Mouse (Mus musculus) CD4-positive helper T cell, adult 2 months (primary cell): ENCODE data around the gene Rab44.

ENCODE experiments used
- DNase-seq: peaks from one replicate; pipeline ENCODE4 v3.0.0-alpha.2; 2012; ENCODE audit warnings: low read depth, missing footprints, low spot score

Gene Rab44

DNA sequence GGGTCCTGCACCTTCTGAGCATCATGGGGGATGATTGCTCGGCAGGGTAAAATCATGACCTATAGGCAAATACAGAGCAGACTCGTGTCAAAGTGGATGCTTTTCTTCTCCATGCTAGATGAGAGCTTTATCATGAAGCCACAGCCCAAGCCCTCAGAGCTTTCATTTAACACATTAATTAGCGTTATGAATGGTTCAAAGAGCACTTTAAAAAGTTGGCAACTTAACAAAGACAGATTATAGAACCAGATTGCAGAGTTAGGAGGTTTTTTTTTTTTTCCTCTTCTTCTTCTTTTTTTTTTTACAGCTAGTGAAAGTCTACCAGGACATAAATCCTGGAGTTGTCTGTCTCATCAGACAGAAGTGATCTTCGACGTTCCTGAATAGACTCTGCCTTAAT lies 15.4 kb downstream of the Rab44 start:
- no peak for DNase-seq

DNA sequence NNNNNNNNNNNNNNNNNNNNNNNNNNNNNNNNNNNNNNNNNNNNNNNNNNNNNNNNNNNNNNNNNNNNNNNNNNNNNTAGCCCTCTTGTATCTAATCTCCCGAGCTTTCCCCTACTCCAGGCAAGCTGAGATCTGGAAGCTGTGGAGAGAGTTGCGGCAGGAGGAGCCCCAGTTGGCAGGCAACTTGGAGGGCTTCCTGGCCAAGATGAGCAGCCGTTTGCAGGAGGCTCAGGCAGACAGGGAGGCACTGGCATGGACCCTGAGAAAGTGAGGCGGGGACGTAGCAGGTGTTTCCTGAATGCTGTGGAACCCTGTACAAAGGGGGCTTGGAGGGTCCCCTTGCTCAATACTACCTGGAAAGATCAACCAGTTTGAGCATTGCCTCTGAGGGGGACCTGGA lies 21.1 kb downstream of the Rab44 start:
- no peak for DNase-seq

DNA sequence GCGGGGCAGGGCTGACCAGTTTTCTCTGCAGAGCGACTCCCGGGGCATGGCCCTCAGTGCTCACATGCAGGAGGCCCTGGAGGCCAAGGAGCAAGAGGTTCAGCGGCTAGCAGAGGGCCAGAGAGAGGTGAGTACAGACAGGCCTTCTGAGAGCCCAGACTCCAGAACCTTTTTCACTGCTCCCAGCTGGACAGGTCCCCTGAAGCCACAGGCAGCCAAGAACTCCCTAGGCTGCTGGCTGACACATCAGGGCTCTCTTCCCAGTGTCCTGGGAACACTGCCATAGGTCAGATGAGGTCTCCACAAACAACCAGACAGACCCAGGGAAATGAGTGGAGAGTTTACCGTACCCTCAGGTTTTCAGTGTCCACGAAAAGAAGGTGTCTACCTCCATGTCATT lies 22.3 kb downstream of the Rab44 start:
- no peak for DNase-seq

DNA sequence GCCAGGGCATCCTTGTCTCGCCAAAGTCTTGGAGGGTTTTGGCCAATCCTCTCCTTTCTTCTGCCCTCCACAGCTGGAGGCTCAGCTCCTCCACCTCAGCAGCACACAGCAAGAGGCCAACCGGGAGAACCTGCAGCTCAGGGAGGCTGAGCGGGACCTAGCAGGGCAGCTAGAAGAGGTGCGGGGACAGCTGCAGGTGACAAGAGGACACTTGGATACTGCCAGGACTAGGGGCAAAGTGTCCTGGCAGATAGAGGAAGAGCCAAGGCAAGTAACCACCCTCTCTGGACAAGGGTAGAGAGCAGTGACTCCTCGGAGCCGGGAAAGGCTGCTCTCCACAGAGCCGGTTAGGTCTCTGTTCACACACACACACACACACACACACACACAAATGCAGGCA lies 24.0 kb downstream of the Rab44 start:
- no peak for DNase-seq

DNA sequence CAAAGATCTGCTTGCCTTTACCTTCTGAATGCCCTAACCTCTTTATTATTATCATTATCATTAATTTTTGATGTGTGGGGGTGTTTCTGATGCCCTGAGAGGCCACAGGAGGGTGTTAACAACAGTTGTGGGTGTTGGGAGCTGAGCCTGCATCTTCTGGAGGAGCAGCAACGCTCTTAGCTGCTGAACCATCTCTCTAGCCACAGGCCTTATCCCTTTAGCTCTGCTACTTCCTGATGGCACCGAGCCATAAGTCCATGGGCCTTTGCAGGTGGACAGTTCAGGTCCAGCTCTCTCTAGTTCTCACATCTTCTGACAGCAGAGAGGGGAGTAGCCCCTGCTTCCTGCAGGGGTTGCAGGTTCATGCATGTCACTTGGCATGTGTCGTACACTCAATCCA lies 27.6 kb downstream of the Rab44 start:
- no peak for DNase-seq

DNA sequence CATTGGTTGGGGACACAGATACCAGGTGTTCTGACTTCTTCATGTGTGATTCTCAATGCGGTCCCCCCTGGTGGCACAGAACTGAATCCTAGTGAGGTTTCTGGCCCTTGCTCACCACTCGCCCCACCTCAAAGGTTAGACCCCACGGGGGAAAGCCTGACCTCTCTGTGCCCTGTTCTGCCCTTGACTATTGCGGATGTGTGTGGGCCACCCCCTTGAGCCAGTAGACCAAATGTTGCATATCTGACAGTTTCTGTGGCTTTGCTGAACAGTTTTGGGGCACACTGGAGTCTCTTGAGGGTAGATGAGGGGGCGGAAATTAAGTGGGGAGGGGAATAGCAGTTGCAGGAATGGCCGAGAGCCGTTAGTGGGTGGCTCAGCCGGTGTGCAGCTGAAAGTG lies 29.3 kb downstream of the Rab44 start:
- DNase-seq, result no peak

DNA sequence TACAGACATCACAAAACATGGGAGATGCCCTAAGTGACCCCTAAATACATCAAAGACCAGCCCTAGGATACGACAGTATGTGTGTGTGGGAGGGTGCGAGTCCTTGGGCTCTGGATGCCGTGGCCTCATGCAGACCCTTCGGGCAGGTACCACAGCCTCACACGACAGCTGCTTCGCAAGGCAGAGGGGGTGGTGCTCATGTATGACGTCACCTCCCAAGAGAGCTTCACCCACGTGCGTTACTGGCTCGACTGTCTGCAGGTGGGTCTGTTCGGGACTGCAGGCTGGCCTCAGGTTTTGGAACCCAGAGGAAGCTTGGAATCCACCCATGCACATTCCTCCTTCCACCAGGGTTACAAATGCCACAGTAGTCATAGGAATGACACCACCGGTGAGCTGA lies 31.2 kb downstream of the Rab44 start:
- no peak for DNase-seq

DNA sequence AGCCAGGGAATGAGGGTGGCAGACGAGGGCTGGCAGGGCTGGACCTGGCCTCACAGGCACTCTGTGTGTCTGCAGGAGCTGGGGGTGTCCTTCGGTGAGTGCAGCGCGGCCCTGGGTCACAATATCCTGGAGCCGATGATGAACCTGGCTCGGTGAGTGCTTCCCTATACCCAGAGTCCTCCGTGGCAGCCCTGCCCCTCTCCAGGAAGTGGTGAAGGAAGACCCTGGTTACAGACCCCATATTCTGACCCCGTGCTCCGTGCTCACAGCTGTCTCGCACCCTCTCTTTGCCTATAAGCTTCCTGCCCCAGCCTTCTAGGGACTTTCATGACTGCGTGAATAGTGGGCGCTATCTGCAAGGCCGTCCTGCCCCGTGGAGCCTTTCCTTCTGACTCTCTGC lies 33.3 kb downstream of the Rab44 start:
- DNase-seq, result no peak

DNA sequence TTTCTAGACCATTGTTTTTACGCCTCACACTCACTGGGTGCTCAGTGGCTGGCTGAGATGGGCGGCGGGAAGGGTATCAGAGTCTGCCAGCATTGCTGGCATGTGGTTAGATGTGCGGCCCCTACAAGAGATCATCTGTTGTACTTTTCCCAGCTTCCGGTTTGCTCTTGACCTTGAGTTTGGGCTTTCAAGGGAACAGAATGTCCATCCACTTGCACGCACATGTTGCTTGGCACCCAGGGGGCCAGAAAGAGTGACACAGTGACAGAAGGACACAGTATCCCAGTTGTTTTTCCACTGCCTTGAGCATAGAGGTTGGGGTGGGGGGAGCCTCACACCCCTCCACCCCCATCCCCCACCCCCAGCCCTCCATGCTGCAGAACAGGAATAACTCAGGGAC lies 33.8 kb downstream of the Rab44 start:
- DNase-seq, result no peak

DNA sequence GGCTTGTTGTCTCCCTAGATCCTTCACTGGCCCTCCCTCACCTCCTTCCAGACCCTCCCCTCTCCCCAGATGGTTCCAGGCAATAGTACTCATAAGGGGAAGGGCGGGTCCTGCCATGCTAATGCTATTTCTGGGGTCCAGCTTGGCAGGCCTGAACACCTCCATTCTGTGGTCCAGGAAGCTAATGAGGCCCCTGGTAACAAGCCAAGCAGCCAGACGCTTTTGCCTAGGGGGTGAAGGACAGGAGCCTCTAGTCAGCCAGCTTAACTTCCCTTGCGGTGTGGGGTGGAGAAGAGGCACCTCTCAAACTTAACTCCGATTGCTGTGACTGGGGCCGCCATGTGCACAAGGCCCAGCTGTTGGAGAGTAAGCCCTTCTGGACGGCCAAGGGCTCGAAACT lies 35.8 kb downstream of the Rab44 start:
- no peak for DNase-seq

DNA sequence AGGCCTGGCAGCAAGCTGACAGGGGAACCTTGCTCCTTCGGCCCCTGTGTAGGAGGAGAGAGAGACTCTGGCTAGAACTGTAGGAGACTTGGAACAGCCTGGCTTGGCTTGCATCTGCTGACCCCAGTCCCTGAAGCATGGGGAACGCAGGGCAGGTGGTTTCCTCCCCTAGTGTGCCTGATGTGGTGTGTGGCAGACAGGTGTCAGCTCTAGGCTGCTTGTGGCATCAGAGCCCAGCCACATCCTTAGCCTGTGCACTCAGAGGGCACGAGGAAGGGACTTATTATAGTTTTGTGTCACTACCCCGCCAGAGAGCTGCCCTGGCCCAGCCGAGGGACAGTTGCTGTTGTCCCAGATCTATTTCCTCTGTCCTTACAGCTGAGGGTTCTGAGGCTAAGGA lies 38.6 kb downstream of the Rab44 start:
- peak; percentile 49 for DNase-seq

DNA sequence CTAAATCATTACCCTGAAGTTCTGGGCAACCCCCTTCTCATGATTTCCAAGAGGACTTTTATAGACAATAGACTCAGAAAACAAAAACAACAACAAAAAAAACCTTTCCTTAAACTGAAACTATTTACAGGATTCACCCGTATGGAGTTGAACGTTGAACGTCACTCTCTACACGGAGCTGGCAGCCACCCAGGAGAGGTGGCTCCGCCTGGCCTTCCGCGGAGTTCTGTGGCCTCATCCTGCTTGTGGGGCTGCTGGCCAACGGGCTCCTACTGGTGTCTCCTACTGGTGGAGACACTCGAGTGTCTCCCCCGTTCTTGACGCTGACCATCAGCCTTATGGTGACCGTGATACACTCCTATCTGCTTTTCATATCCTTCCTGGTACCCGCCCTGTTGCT lies 40.3 kb downstream of the Rab44 start:
- DNase-seq, result no peak

DNA sequence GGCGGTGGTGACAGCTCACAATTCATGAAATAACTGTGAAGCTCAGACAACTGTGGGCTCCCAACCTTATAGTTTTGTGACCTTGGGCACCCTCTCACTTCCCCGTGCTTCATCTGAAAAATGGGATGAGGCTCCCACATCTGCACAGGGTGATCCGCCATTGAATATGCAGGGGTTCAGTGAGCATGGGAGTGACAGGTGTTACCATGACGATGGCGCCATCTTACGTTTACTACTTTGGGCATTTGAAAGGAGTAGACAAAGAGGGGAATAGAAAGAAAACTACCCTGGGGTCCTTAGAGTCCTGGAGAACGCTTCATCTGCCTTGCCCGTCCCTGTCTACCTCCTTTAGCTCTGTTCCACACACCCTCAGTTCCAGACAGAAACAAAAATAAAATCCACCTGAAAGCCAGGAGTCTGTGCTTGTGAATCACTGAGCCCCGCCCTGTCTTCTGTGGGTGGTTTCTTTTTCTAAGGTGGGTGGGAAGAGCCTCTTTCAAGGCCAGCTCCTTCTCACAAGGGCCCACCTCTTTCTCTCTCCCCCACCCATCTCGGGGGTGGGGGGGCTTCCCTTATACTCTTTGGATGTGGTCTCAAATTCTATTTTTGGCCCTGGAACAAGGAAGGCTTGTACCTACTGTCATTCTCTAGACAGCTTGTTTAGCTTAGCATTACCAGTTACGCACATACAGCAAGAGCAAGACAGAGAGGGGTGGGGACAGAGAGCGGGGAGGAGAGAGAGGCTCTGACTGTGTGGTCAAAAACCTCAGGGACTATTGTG lies 41.6 kb downstream of the Rab44 start:
- peak; percentile 64 for DNase-seq

DNA sequence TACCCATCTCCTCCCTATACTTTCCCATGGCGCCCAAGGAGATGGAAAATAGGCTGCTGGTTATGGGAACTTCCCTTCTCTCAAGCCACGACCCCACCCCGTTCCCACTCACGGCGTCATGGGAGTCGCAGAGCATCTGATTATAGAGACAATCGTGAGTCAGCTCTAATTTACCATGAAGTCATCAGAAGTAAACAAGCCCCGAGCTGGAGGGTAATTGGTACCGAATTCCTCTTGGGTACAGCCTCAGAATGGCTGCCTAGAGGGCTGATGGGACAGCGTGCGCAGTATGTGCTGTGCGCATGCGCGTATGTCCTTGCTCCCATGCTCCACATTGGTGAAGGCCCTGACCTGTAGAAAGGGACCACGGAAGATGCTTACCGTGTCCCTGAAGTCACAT lies 42.5 kb downstream of the Rab44 start:
- DNase-seq, result no peak

DNA sequence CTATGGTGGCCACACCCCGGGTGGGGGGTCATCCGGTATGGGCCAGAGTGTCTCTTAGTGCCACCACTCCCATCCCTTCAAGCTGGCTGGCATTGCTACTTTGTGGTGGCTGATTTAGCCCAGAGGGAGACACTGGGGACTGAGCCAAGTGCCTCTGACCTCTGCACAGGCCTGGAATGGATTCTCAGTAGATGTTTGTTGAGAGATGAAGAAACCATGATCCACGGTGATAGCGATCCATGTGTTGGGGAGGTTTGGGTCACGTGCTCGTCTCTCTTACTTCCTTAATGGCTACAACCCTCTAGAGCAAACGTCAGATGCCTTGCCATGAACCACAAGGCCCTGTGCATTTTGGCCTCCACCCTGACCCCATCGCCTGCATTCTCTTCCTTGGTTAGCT lies 42.9 kb downstream of the Rab44 start:
- DNase-seq, result no peak

DNA sequence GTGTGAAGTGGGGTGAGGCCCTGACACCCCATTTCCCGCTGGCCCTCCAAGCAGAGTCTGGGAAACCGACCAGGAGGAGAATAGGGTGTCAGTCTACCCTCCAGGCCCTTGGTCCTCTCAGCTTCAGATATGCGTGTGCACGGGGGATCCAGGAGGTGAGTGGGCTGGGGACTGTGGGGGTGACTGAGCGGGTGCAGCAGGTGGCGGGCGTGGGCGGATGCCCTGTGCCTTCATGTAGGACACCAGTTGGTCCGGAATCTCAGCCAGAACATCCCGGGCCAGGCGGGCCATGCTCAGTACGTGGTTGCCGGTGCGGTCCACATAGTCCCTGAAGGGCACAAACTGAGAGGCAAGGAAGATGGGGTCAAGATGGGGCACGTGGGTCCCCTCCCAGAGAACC lies 45.0 kb downstream of the Rab44 start:
- no peak for DNase-seq

DNA sequence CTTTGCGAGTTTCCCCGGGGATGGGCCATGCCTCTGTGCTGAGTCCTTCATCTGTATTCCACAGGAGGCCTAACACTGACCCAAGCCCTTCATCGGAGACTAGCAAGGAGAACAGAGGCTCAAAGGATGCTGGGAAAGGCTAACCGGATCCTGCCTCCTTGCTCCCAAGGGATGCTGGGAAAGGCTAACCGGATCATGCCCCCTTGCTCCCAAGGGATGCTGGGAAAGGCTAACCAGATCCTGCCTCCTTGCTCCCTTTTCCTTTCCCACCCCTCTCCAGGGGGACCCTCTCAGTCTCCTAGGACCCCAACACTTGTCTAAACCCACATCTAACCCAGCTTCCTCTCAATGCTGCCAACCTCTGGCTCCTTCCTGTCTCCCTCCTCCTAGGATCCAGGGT lies 45.4 kb downstream of the Rab44 start:
- no peak for DNase-seq

DNA sequence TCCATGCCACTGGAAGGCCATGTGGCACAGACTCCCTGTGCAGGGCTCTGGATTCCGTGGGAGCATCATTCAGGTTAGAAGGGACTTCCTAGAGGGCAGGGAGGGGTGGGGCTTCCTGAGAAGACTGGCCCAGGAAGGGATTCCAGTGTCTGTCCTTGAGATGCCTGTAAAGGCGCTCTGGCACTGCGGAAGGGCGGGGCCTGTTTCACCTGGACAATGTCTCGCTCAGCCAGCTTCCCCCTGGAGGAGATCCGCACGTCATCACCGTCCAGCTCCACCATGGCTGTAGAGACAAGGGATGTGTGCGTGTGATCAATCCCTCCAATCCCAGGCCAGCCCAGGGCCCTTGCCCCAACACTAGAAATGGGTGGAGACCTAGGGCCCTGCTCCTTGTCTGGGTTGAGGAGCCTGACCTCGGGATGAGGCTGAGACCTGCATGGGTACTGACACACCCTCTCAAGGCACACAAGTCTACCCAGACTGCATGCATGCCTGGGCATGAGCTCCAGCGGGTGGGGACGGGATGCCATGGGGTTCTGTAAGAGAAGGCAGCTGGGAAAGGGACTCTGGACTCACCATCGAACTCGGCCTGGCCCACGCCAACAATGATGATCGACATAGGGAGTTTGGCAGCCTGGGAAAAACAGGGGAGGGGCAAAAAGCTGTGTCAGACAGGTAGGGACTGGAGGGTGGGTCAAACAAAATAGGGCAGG lies 46.0 kb downstream of the Rab44 start:
- no peak for DNase-seq

DNA sequence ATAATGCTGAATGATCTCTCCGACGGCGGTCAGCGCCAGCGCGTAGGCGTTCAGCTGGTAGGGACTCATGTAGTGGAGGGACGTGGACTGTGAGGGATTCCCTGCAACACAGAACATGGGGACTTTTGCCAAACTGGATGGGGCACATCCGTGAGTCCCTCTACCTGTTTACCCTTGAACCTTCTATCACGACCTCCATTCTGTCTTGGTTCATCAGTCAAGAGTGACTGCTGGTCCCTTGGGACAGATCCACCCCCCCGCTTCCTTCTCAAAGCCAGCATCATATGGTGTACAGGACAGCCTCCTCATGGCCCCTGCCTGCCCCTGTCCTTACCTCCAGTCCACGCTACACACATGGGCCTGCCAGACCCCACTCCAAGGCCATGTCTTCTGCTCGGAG lies 48.4 kb downstream of the Rab44 start:
- no peak for DNase-seq

DNA sequence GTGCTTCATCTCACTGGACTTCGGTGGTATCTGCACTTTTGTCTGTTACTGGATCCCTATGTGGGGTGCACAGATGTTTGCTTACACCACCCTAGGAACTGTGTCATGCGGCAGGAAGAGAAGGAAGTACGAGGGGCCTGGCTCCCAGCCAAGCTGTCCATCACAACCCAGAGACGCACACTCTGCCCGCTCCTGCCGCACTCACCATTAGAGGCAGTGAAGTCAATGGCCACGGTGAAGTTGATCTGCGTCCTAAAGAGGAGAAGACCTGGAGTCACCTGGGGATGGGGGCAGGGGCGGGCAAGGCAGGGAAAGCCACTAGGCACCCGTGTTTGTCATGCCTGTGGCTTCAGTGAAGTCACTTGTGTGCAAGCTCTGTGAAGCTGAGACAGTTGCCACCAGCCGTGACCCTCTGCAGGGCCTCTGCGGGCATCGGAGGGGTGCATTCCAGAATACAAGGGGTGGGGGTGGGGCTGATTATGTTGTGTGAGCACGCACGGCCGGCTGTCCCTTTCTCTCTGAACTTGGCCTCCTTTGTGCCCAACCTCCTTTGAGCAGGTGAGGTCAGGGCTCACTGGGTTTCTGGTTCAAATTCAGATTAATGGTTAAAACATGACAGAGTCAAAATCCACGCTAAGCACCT lies 50.6 kb downstream of the Rab44 start:
- no peak for DNase-seq

DNA sequence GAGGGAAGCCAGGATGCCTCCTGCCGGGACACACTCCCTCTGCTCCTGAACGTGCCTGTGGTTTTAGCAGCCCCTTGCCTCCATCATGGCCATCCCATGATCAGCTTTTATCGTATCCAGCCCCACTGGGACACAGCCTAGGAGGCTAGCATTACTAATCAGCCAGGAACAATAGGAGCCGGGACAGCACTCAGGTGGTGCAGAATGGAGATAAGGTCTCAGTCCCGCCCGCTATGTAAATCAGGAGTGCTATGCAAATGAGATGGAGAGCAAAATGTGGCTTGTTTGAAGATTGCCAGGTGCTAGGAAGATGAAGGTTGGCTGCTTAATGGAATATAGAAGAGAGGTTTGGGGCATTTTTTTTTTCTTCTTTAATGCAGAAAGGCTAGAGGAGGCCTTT lies 51.5 kb downstream of the Rab44 start:
- DNase-seq, result peak; percentile 40

DNA sequence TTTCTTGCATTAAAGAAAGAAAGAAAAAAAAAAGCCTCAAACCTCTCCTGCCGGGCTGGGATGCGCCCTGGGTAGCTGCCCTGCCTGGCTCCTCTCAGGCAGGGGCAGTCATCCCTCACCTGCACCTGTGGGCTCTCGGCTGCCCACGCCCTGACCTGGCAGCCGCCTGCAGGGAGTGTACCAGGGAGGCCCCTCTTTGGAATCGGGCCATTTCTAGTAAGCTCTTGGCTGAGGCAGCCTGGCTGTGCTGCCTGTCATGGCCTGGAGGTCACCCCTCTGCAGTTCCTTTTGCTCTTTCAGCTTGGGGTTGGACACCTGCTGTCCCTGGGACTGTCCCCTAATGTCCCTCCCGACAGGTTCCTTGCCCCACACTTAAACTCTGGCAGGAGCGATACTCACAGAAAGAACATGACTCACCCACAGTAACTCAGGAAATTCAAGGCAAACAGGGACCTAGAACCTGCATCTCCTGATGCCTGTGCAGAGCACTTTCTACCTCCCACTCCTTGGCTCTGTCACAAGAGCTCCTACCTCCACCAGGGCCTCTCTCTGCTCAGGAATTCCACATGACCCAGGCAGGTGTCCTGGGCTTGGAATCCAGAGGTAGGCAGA lies 52.1 kb downstream of the Rab44 start:
- no peak for DNase-seq

DNA sequence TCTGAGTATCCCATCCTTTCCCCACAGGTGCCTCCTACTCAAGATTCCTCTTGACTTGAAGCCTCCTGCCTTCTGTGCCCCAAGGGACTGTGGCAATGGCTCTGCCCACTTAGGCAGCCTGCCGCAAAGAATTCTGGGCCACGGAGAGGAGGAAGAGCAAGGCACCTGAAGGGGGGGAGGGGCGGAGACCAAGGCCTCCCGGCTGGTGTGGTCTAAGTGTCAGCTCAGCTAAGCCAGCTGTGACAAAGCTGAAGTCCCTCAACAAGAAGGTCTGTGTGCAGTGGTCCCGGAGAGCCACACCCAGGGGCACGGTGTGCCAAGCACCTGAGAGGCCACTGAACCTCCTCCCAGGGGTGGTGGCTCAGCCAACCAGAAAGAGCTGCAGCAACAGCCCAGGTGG lies 53.4 kb downstream of the Rab44 start:
- DNase-seq, result peak; percentile 35
